Mouse (Mus musculus): ENCODE results near the gene Cdk17.

Cdk17 gene

DNA sequence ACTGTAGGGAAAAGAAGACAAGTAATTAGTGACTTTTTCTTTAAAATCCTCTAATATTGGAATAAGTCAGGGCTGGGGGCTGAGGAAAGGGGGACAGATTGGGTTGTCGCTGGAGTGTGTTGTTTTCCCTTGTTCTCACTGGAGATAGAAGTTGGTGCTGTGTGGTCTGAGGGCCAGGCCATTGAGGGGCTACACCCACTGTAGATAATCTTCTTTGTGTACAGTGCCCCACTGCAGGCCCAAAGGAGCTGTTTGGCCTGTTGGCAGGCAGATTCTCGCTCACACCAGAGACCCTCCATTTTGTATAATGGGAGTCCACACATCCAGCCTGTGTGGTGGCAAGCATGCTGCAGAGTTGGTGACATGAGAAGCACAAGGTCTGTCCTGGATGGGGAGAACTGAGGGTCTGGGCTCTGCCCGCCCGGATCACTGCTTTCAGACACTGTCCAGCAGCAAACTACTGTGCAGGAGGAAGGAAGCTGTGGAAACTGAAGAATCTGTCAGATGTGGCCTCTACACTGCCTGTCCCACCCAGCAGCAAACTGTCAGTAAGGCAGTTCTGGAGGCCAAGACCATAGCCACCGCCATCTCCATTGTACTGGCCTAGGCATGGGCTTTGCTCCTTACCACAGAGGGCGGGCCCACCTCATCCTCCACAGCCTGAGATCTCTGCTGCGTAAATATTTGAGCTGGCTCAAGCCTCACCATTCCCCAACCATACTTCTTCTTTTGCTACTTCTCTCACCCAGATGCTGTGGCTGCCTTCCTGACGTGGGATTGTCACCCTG lies 30.0 kb downstream of the Cdk17 start:
- ChIA-PET POLR2A (interaction anchor here (0.6 to 2.7 kb wide), 13 partner anchors 8 to 88 kb away, joined by 3 to 14 read pairs (median 3); no protein-coding TSS in a partner anchor), CTCF (interaction anchor here in 2 of 4 experiments (1.2 to 1.4 kb wide), 2 partner anchors 12 to 175 kb away, joined by 3 read pairs; no protein-coding TSS in a partner anchor)

DNA sequence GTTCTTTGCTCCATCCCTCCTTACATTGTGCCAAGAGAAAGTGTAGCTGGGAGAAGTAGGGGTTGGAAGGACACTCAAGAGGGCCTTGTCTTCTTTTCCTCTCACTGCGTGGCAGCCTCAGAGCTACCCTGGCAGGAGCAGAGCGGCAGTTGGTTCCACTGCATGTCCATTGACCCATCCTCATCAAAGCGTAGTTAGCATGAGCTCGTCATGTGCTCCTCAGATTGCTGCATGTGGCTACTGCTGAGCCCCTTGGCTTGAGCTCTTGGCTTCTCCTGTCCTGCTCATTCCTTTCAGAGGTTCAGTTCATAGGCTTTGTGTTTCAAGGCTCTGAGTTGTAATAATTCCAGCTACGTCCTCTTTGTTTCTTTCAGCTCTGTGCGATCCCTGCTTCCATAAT lies 36.4 kb downstream of the Cdk17 start:
- ChIA-PET POLR2A (interaction anchor here in 3 of 4 experiments (0.6 to 2.2 kb wide), 6 partner anchors 15 to 78 kb away, joined by 3 to 7 read pairs (median 4); no protein-coding TSS in a partner anchor), CTCF (interaction anchor here in 1 of 4 experiments (0.5 kb wide), 1 partner anchor 1212 kb away, joined by 13 read pairs; no protein-coding TSS in a partner anchor)

DNA sequence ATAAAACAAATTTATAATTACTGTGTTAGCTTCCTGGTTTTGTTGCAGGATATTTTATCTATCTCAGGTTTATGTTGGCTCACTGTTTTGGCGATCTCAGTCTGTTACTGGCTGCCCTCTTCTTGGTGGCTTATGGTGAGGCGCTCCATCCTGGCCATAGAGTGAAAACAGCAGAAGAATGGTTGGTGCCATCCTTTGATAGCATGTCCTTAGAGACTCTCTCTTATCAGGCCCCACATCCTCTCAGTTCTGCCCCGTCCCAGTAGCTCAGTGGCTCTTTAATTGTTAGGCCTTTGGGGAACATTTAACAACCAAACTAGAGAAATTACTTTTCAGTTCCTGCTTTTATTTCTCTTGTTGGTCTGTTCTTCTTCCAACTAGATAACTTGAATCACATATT lies 38.3 kb downstream of the Cdk17 start:
- POLR2A ChIA-PET = interaction anchor here in 1 of 4 experiments (1.6 kb wide), 1 partner anchor 9 kb away, joined by 4 read pairs; no protein-coding TSS in a partner anchor
- CTCF ChIA-PET = no interaction called here

DNA sequence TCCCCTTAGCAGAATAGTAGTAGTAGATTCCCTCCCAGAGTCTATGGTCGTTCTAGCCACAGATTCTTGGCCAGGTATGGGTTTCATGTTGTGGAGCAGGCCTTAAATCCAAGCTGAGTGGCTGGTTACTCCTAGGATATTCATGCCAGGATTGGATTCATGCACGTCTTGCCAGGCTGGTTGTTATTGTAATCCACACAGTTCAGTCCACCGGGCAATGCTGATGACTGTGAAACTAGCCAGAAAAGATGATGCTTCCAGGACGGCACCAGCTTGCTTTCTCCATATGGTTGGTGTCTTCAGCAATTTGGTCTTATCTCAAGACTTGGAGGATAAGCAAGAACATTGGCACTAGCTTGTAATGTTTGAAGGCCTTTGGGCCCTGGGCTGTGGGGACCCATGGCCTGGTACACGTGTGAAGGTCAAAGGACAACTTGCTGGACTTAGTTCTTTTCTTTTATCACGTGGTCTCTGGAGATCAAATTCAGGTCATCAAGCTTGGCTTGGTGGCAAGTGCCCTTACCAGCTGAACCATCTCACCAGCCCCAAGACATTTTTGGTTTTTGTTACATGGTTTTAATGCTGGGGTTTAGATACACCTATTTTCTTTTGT lies 41.3 kb downstream of the Cdk17 start:
- CTCF ChIA-PET = no interaction called here
- POLR2A ChIA-PET = interaction anchor here in 1 of 4 experiments (1.3 kb wide), 1 partner anchor 11 kb away, joined by 3 read pairs; no protein-coding TSS in a partner anchor

GRCm38 (mm10) chr10:93205287-93205956 lies 44.7 kb downstream of the Cdk17 start:
- ChIA-PET POLR2A (interaction anchor here in 2 of 4 experiments (0.6 to 1.1 kb wide), 3 partner anchors 45 to 73 kb away, joined by 3 to 4 read pairs (median 3); partner anchors contain the start of gene Cdk17 (in 2 of the 2)), CTCF (interaction anchor here in 1 of 4 experiments (0.9 kb wide), 1 partner anchor 10 kb away, joined by 3 read pairs; no protein-coding TSS in a partner anchor)

DNA sequence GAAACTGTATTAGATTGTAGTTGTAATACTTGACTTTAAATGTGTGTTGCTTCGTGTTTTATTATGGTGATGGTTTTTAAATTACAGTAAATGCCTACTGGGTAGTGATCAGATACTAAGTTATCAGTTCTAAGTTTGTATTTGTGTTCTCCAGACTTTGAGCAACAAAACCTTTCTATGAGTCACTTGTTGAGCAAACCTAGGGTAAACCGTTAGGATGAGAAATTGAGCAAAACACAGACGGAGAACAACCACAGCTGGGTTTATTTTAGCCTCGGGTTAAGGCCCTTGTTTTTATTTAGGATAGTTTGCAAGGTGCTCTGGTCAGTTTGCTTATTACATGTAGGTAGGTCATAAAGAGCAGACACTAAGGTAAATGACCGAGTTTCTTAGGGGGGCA lies 46.5 kb downstream of the Cdk17 start:
- CTCF ChIA-PET = interaction anchor here in 1 of 4 experiments (0.6 kb wide), 1 partner anchor 66 kb away, joined by 3 read pairs; no protein-coding TSS in a partner anchor
- POLR2A ChIA-PET = interaction anchor here in 3 of 4 experiments (0.6 to 1.4 kb wide), 5 partner anchors 8 to 72 kb away, joined by 3 read pairs; no protein-coding TSS in a partner anchor

DNA sequence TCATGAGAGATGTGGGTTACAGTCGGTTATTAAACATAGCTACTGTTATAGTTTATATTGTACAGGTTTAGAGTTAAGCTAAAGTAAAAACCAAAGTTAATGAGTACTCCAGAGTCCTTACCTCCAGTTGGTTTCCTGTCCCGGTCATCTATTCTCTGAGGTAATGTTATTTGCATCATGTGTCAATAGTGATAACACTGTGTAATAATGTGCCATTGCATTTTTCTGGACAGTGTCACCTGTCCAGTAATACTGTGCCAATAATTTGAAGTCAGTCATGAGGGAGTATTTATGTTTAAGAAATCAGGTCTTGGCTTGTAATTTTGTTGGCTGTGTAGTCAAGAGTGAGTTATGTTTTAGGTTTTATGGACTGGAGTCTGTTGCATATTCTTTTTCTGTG lies 52.0 kb downstream of the Cdk17 start:
- POLR2A ChIA-PET = interaction anchor here in 2 of 4 experiments (1.0 to 2.3 kb wide), 8 partner anchors 10 to 41 kb away, joined by 3 to 14 read pairs (median 4); no protein-coding TSS in a partner anchor
- CTCF ChIA-PET = interaction anchor here in 1 of 4 experiments (1.0 kb wide), 1 partner anchor 153 kb away, joined by 3 read pairs; no protein-coding TSS in a partner anchor

- CTCF ChIA-PET = interaction anchor here in 1 of 4 experiments (1.0 kb wide), 1 partner anchor 153 kb away, joined by 3 read pairs; no protein-coding TSS in a partner anchor
Measured at GRCm38 (mm10) chr10:93213339-93213738, 52.7 kb downstream of the Cdk17 start.

DNA sequence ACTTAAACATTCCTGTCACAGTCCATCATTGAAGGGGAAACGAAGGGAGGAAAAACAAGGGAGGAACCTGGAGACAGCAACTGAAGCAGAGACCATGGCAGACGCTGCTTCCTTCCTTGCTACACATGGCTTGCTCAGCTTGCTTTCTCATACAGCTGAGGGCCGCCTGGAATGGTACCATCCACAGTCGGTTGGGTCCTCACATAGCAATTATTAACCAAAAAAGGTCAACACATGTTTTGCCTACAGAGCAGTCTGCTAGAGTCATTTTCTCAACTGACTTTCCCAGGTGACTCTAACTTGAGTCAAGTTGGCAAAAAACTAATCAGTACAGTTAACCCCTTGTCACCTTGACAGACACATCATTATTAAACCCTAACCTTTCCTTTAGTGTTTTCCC lies 53.6 kb downstream of the Cdk17 start:
- POLR2A ChIA-PET = interaction anchor here in 2 of 4 experiments (1.2 to 2.3 kb wide), 5 partner anchors 8 to 49 kb away, joined by 4 to 7 read pairs (median 5); no protein-coding TSS in a partner anchor
- CTCF ChIA-PET = interaction anchor here in 1 of 4 experiments (1.2 kb wide), 1 partner anchor 59 kb away, joined by 5 read pairs; no protein-coding TSS in a partner anchor

More at GRCm38 (mm10) chr10:93213339-93213738, 52.7 kb downstream of the Cdk17 start:
- POLR2A ChIA-PET = interaction anchor here in 2 of 4 experiments (0.9 to 2.3 kb wide), 11 partner anchors 10 to 51 kb away, joined by 3 to 14 read pairs (median 5); no protein-coding TSS in a partner anchor

- ChIA-PET POLR2A (interaction anchor here in 2 of 4 experiments (0.5 to 1.3 kb wide), 4 partner anchors 9 to 179 kb away, joined by 3 to 4 read pairs (median 4); no protein-coding TSS in a partner anchor), CTCF (interaction anchor here in 2 of 4 experiments (0.5 to 1.2 kb wide), 4 partner anchors 9 to 58 kb away, joined by 3 to 6 read pairs (median 4); partner anchors contain the start of gene Cdk17 (in 1 of the 2))
Measured at GRCm38 (mm10) chr10:93215051-93215763, 54.5 kb downstream of the Cdk17 start.

DNA sequence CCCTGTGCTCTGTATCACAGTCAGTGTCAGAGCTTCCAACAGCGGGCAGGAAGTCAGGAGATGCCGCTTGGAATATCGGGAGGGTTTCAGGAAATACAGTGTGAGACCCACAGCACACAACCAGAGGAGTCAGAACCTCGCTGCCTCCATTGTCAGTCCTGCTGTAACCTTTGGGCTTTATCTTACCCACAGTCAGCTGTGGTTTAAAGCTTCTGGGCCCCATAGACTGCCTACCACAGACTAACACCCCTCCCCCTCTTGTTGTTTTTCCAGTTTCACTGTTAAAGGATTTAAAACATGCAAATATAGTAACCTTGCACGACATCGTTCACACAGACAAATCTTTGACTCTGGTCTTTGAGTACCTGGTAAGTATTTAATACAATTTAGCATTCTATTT lies 65.1 kb downstream of the Cdk17 start:
- CTCF ChIA-PET = no interaction called here
- POLR2A ChIA-PET = interaction anchor here in 1 of 4 experiments (1.0 kb wide), 1 partner anchor 50 kb away, joined by 3 read pairs; no protein-coding TSS in a partner anchor

- POLR2A ChIA-PET = no interaction called here
- CTCF ChIA-PET = interaction anchor here in 2 of 4 experiments (0.5 to 0.7 kb wide), 2 partner anchors 68 to 99 kb away, joined by 3 to 4 read pairs; no protein-coding TSS in a partner anchor
Measured at GRCm38 (mm10) chr10:93227921-93228320, 67.2 kb downstream of the Cdk17 start.

DNA sequence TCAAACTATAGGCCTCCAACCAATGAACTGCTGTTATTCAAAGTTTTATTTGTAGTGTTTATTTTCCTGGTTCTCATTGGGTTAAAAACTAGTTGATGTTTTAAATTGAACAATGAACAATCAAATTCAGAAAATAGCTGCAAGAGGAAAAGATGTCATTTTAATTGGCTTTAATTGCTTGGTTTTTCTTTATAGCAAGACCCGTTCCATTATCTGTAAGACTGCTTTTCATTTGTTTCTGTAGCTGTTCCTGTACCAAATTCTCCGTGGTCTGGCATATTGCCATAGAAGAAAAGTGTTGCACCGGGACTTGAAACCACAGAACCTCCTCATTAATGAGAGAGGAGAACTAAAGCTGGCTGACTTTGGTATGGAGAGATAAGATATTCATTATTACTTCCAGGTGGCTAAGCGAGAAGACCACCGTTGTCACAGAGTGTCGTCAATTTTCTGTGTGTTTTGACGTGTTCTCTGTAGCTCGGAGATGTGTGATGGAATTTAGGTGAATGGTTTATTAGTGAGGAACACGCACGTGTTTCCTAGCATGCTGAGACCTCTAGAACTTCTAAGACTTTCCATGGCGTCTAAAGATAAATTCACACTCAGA lies 67.8 kb downstream of the Cdk17 start:
- POLR2A ChIA-PET = no interaction called here
- CTCF ChIA-PET = interaction anchor here in 2 of 4 experiments (0.5 to 0.7 kb wide), 2 partner anchors 68 to 99 kb away, joined by 3 to 4 read pairs; no protein-coding TSS in a partner anchor

GRCm38 (mm10) chr10:93231490-93231889 lies 70.8 kb downstream of the Cdk17 start:
- POLR2A ChIA-PET = no interaction called here

DNA sequence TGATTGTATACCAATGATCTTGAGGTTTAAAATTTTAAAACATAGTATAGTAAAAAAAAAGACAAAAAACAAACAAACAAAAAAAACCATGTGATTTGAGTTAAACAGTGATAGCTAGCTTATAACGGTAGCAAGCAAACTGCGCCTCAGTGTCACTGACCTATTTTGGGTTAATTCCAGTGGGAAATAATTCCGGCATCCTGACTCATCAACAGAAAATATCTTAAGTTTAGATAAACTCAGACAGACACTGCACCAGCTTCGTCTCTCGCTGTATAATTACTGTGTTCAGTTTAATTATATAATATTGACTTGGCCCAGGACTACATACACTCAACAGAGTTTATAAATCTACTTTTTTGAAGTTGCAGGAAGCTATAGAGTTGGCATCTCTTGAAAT lies 71.2 kb downstream of the Cdk17 start:
- CTCF ChIA-PET = no interaction called here
- POLR2A ChIA-PET = no interaction called here

More at GRCm38 (mm10) chr10:93231490-93231889, 70.8 kb downstream of the Cdk17 start:
- CTCF ChIA-PET = interaction anchor here in 1 of 4 experiments (0.5 kb wide), 1 partner anchor 60 kb away, joined by 3 read pairs; no protein-coding TSS in a partner anchor

DNA sequence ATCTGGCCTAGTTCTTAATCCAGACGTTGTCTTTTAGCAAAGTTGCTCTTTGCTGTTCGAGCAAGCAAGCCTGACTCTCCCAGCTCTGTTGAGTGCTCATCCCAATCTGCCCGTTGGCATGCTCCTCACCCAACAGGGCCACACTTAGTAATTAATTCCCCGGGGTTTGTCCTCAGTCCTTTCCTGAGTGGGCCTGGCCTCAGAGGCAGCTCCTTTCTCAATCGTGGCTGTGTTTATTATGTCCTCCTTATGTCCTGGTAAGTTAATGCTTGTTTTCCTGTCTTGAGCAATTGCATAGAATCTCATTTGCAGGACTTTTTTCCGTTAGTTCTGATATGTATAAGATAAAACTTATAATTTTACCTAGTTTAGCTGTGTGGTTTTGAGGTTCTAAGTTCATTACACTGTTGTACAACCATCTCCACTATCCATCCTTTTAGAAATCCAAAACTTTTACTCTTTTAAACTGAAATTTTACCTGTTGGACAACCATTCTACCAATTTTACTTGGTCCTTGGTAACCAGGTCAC lies 73.1 kb downstream of the Cdk17 start:
- CTCF ChIA-PET = interaction anchor here in 1 of 4 experiments (0.5 kb wide), 1 partner anchor 133 kb away, joined by 9 read pairs; no protein-coding TSS in a partner anchor
- POLR2A ChIA-PET = no interaction called here

DNA sequence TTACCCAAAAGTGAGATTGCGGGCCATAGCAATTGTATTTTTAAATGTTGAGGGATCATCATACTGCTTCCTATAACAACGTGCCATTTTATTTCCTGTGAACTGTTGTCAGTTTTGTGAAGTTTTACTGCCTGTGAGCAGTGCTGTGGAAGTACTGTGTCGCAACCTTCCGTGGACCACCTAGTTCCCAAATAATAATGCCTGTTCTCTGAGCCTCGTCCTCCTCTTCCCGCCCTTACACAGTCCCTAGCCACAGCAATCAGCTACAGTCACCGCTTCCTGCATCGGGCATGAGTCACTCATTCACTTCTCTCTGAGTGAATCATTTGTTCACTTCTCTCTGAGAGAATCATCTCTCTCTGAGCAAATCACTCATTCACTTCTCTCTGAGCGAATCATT lies 74.0 kb downstream of the Cdk17 start:
- ChIA-PET POLR2A (interaction anchor here in 1 of 4 experiments (0.6 kb wide), 1 partner anchor 16 kb away, joined by 6 read pairs; no protein-coding TSS in a partner anchor), CTCF (no interaction called here)
